Mouse (Mus musculus): ENCODE data around the gene Pnpla7.

The Pnpla7 gene

DNA sequence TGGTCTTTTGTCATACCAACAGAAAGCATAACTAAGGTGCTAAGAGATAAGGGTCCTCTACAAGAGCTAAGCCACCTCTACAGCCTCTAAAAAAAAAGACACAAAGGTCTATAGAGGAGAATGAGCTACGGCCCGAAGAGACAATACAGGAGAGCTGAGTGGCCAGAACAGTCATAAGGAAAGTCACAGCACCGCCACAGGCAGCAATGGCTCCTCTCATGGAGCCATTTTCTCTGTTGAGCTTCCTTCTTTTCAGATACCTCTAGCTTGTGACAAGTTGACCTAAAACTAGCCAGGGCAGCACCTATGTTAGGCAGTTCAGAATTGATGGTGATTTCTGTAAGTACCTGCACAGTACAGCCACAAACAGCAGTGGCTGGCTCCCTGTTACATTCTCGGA is 90.7 kb downstream of the Pnpla7 start:
- DNase-seq (ENCODE audit: low read depth in 1 of 2, low spot score in 2 of 2): no peak

DNA sequence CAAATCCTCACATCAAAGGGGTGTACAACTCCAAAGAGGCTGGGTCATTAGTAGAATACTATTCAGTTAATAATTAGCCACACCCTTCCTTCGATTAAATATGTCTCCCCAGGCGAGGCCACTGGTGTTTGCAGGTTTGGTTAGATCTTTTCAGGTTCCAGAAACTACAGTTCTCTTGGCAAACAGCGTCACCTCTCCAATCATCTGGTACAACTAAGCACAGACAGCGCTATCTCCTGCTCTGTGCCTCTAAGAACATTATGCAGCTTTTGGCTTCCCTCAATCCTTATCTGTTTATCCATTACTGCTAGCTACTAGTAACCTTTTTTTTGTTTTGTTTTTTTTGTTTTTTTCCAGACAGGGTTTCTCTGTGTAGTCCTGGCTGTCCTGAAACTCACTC is 93.7 kb downstream of the Pnpla7 start:
- no peak for DNase-seq (ENCODE audit: low read depth in 1 of 2, low spot score in 2 of 2)

DNA sequence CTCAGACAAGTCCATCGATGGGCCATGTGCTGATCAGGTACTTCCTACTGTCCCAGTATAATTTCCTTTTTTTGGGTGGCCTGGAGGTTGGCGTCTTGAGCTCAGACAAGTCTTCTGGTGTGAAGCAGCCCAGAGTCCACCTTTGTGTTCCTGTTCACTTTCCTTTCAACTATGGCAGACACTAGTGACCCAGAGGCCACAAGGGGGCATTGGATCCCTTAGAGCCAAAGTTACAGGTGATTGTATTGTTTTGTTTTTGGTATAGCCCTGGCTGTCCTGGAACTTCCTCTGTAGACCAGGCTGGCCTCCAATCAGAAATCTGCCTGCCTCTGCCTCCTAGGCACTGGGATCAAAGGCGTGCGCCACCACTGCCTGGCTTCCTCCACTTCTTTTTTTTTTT is 96.6 kb downstream of the Pnpla7 start:
- DNase-seq (ENCODE audit: low read depth in 1 of 2, low spot score in 2 of 2): no peak

DNA sequence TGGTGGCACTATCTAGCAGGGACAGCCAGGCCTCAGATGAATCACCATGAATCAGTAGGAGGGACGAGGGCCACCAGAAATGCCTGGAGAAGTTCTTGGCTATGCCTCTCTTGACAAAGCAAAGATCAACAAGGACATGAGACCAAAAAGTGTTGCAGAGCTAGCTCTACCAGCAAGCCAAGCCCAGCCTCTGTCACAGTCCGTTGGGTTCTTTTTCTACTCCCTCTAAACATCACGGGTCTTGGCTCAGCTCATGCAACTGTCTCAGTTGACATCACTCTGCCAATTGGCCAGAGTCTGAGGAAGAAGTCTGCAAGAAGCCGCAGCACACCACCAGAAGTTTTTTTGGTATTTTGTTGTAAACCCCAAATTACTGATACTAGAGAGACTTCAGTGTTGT is 99.7 kb downstream of the Pnpla7 start:
- no peak for DNase-seq (ENCODE audit: low read depth in 1 of 2, low spot score in 2 of 2)

DNA sequence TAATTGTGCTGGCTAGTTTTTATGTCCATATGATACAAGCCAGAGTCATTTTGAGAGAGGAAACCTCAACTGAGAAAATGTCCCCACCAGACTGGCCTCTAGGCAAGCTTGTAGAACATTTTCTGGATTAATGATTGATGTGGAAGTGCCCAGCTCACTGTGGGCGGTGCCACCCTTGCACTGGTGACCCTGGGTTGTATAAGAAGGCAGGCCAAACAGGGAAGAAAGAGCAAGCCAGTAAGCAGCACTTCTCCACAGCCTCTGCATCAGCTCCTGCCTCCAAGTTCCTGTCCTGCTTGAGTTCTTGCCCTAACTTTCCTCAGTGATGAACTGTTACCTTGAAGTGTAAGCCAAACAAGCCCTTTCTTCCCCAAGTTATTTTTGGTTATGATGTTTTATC is 103.1 kb downstream of the Pnpla7 start:
- no peak for DNase-seq (ENCODE audit: low read depth in 1 of 2, low spot score in 2 of 2)

DNA sequence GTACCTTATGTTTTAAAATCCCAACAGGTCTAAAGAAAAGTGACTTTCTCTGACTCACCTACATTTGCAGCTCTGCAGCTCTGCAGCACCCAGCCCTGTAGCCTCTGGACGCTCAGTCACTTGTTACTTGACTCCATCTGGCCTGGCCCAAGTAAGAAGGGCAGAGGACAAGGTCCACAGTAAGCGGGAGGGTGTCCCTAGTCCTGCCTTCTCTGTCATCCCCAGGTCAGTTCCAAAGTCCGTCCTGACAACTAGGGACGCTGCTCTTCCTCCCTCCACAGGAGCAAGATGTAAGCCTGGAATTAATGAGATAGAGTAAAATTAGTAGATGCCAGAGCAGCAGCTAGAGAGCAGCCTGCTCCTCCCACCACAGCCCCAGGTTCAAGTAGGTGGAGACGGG is 104.2 kb downstream of the Pnpla7 start, which contains the start of gene Entpd8:
Gene Entpd8, plus strand, starts transcription at position 229 of the 400 bp plus-strand sequence.
- no peak for DNase-seq (ENCODE audit: low read depth in 1 of 2, low spot score in 2 of 2)

DNA sequence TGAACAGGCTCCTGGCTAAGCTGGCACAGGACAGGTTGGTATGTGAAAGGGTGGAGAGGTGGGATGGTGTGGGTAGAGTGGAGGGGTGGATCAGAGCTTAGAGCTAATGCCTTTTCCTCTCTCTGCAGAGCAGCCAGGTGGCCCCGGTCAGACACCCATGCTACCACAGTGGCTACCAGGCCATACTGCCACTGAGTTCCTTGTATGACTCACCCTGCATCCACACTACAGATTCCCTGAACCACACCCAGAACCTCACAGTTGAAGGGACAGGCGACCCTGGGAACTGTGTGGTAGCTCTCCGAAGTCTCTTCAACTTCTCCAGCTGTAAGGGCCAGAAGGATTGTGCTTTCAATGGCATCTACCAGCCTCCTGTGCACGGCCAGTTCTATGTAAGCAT is 107.9 kb downstream of the Pnpla7 start:
- DNase-seq (ENCODE audit: low read depth in 1 of 2, low spot score in 2 of 2): no peak

DNA sequence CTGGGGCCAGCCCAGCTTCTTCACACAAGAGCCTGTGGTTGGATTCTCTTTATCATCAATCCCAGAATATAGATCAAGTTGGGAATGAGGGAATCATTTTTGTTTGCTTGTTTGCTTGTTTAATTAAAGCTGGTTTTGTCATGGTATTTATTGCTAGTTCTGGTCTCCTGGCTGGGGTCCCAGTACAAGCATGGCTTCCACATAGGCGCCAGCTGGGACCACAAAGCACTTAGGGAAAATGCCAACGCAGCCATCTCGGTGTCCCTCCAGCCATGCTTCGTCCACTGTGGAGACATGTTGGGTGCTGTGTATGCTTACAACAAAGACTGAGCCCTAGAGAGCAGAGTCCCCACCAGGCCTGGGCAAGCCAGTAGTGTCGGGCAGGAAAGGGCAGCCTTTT is 109.7 kb downstream of the Pnpla7 start:
- DNase-seq (ENCODE audit: low read depth in 1 of 2, low spot score in 2 of 2): no peak

DNA sequence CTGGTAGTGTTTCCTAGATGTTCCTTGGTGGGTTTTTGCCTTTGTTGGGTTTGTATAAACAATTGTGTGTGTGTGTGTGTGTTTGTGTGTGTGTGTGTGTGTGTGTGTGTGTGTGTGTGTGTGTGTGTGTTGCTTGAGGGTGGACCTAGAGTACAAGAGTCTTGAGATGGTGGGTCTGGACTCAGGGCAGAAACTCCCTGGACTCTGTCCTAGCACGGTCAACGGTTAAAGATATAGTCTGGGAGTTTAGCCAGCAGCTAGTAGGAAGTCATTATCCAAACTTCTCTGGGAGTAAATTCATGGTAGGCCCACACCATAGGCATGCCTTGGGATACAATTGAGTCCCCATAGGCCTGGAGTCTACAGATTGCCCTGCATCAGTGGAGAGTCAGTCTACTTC is 112.0 kb downstream of the Pnpla7 start:
- no peak for DNase-seq (ENCODE audit: low read depth in 1 of 2, low spot score in 2 of 2)

DNA sequence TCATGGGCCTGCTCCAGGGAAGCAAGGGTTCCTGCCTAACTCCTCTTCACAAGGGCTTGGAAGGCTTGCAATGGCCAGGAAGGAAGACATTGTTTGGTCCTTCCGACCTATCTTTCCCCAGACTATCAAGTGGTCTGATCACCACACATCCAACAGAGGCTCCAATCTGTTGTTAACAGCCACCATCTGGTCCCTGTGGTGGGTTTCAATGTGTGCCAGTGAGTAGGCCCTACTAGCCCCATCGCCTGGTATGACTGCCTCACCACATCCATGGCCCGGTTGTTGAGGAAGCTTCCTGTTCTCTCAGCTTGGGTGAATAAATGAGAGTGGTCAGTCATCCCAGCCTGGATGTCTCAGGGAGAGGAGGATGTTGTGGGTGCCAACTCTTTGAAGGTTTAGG is 112.8 kb downstream of the Pnpla7 start:
- no peak for DNase-seq (ENCODE audit: low read depth in 1 of 2, low spot score in 2 of 2)

DNA sequence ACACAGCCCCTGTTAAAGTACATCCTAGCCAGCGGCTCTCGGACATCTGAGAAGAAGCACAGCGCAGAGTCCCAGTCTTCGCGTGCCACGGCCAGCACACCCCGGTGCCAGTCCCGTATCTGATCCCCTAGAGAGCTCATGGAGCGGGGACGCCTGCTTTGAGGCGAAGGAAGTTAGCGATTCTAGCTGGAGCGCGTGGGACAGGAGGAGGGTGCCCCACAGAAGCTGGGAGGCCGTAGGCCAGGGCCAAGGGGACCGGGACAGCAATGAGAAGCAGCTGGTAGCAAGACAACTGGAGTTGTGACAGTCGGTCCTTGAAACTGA is 118.9 kb downstream of the Pnpla7 start:
- DNase-seq (ENCODE audit: low read depth in 1 of 2, low spot score in 2 of 2): no peak

DNA sequence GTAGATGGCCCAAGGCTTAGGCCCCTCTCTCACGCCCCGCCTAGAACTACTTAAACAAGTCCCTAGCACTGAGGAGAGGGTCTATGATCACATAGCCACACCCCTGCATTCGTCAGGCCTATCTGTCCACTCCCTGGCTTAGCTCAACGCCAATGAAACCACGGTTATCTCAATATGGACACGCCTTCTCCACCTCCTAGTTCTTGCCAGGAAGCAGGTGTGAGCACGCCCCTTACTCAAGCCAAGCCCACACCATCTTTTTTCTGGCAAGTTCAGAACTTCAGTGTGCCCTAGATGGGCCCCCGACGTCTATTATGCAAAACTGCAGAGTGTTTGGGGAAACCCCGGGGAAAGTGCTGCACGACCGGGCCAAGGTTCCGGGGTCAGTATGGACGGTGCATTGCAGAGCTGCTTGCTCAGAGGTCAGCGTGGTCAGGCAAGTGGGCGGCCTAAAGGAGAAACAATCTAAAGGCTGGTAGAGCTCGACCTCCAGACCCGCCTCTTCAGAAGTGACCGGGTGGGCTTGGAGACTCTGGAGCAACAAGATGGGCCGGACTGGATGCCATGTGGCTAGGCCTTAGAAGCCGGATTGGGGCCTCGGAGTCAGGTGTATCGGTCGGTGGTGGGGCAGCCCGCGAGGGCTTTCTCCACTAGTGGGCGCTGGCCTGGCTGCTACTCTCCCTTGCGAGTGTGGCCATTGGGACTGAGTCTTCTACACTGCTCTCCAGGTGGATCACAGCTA is 119.4 kb downstream of the Pnpla7 start, which contains the start of gene Noxa1:
Gene Noxa1, minus strand, starts transcription at position 41 of the 742 bp plus-strand sequence.
- no peak for DNase-seq (ENCODE audit: low read depth in 1 of 2, low spot score in 2 of 2)

DNA sequence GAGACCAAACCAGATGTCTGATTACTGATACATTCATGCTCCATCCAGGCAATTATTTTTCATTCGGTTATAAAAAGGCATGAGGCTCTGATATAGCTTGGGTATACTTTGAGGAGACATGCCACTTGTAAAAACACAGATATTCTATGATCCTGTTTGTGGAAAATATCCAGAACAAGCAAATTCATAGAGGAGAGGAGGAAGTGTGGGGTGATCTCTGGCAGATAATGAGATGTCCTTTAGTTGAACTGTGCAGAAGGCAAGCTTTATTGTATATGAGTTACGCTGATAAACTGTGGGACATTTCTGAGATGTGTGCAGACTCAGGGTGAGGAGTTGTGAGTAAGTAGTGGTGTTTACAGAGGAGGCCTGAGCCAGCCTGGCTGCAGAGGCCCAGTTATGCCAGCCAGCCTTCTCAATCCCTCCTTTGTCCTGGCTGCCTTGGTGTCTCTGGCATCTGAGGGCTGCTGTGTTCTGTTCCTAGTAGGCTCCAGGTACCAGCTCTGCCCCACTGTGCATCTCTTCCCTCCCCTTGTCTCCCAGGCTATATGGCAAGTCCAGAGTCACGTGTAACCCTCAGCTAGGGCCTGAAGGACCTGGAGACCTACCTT is 122.3 kb downstream of the Pnpla7 start:
- DNase-seq (ENCODE audit: low read depth in 1 of 2, low spot score in 2 of 2): no peak

DNA sequence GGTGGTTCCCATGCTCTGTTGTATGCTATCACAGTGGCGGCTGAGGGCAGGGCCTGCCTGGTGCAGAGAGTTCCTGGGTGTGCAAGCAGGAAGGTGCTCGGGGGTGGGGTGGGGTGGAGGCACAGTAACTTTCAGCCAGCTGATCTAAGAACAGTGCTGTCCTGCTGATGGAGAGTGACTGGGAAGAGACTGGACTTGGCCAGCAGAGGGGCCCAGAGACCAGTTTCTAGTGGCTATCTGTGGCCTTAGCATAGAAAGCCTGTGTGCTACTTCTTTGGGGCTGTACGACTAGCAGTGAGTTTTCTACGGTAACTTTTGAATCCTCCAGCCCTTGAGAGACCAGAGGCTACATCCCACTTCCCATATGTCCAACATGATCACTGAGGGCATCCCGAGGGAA is 123.1 kb downstream of the Pnpla7 start:
- DNase-seq (ENCODE audit: low read depth in 1 of 2, low spot score in 2 of 2): no peak

DNA sequence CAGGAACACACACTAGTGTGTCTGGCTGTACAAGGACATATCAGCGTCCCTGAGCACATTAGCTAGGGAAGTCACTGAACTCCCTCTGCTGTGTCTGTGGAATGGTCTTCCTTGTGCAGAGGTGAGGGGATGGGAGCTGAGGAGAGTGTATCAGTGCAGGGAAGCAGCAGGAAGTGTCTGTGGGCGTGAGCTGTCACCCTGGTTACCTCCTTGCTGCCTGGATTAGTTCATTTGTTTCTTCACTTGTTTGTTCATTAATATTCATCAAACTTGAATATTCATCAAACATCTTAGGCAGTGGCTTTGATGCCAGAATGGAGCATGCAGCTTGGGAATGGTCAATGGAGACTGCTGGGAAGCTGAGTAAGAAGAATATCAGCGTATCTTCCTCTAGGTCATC is 123.9 kb downstream of the Pnpla7 start:
- DNase-seq (ENCODE audit: low read depth in 1 of 2, low spot score in 2 of 2): no peak

Measured in monocyte, adult 2 months (primary cell).